Mouse (Mus musculus): Measurements from ENCODE around the gene Eif4h. TPM values are rescaled to one million over a fixed set of nuclear protein-coding genes. Genes with fewer than 3 reads are reported as not detected.

Eif4h gene
- total RNA-seq, 2 experiments from 2014 or later: 319 to 322 TPM

GRCm38 (mm10) chr5:134576517-134577220 lies 62.6 kb downstream of the Eif4h start:
- H3K4me3 ChIP-seq: no peak overlapping the region
- H3K27ac ChIP-seq: no peak overlapping the region
- peak; percentile 7 for TF ChIP-seq CTCF (IDR thresholded peaks at IDR 0.05)
- intact Hi-C loops (cut with DNase I): no loop called here
- DNase-seq (ENCODE audit: extremely low spot score in 1 of 2, low spot score in 2 of 2): no peak

DNA sequence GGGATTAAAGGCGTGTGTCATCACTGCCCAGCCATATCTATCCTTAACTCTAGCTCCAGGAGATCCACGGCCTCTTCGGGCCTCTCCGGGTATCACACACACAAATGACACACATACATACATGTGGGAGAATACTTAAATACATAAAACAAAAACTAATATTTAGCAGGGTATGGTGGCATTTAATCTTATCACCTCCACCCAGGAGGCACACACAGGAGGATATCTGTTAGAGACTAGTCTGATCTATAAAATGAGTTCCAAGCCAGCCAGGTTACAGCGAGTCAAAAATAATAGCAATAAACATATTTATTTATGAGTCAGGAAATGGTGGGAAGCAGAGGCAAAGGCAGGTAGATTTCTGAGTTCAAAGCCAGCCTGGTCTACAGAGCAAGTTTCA lies 63.5 kb downstream of the Eif4h start:
- DNase-seq (ENCODE audit: extremely low spot score in 1 of 2, low spot score in 2 of 2): no peak
- Histone ChIP-seq H3K27ac (no peak overlapping the region), H3K4me3 (no peak overlapping the region)
- TF ChIP-seq CTCF (IDR thresholded peaks at IDR 0.05): no peak
- intact Hi-C loops (cut with DNase I): no loop called here

GRCm38 (mm10) chr5:134572508-134573214 lies 66.6 kb downstream of the Eif4h start:
- DNase-seq (ENCODE audit: extremely low spot score in 1 of 2, low spot score in 2 of 2): no peak
- H3K27ac ChIP-seq: peak overlapping the region; percentile 2
- H3K4me3 ChIP-seq: peak overlapping the region; percentile 55; the same call in 1 of the 2 replicates
- no peak for TF ChIP-seq CTCF (IDR thresholded peaks at IDR 0.05)
- intact Hi-C loops (cut with DNase I): loop anchor here (1.0 kb wide), 1 partner anchor 20 kb away; the partner anchor contains the start of gene Clip2

DNA sequence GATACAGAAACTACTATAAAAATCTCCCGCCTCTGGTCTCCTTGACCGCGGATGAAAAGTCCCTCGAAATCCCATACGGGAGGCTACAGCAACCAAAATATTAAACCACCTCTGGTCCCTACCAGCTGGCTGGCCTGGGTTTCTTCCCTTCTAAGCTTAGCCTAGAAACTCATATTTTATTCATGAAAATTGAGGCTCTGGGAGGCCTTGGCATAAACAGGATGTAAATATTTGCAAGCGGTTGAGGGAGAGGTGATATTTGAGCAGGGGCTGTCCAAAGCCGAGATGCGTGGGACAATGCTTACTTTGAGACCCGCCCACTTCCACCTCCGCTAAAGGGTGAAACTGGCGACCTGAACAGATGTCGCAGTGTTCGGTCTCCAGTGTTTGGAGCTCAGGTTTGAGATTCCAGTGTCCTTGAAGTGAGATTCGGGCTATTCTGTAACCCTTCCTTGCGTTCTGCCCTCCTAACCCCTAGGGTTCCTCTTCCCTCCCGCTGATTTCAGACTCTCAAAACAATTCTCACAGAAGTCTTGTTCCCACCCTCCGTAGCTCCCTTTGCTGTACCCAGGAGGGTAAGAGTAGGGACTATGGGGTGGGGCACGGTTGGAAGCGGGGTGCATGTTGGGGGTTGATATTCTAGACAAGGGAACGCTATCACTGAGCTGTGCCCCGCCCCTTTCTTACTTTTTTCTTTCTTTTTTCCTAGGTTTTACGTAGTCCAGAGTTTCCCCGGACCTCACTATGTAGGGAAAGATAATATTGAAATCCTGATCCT lies 67.4 kb downstream of the Eif4h start:
- peak overlapping the region; percentile 55 for H3K4me3 ChIP-seq
- peak; percentile 33 to 38 for DNase-seq (ENCODE audit: extremely low spot score in 1 of 2, low spot score in 2 of 2)
- TF ChIP-seq CTCF (IDR thresholded peaks at IDR 0.05): no peak
- intact Hi-C loops (cut with DNase I): loop anchor here (1.0 kb wide), 1 partner anchor 20 kb away; the partner anchor contains the start of gene Clip2
- H3K27ac ChIP-seq: peak overlapping the region; percentile 74

Small RNA genes lying within 50 kb of the gene (microRNA-seq; reads per million reads assigned to microRNA genes)
- gene Mir7228: 0 reads per million in 2 experiments

Other genes starting within 250 kb of the Eif4h start
- gene Gtf2ird1, start 182.8 kb downstream of the Eif4h start, total RNA-seq (2021): 10 to 100 TPM; 46.9 to 47.0 TPM
- gene Clip2, start 87.1 kb downstream of the Eif4h start, total RNA-seq (2021): 100 to 1,000 TPM; 116 to 123 TPM
- gene Syna, start 79.3 kb downstream of the Eif4h start, total RNA-seq (2021): under 1 TPM; 0.21 to 0.34 TPM
- 10 to 100 TPM; 60.0 to 64.2 TPM for gene Rfc2, start 58.1 kb downstream of the Eif4h start, total RNA-seq (2021)
- 1 to 10 TPM; 3.4 to 3.9 TPM for gene Lat2, start 24.5 kb downstream of the Eif4h start, total RNA-seq (2021)
- gene Limk1, start 49.1 kb upstream of the Eif4h start, total RNA-seq (2021): 10 to 100 TPM; 59.8 to 65.4 TPM
- 10 to 100 TPM; 11.3 to 11.7 TPM for gene Eln, start 107.8 kb upstream of the Eif4h start, total RNA-seq (2021)